Comparison of ENCODE assay signal across 19 mouse cellular contexts in genomic region chr2:68325306-68325705, GRCm38 (mm10).
A peak's percentile ranks its signal among the peaks of the same experiment; 100 is the strongest.
DNase-seq lines count a peak whose midpoint lies in the region; ATAC-seq and TF ChIP-seq lines count a peak whose summit lies in the region.
"Had no signal": no experiment of that assay in that cellular context is flagged by ENCODE, and none has a peak within 500 bp of the region (broad histone marks: within the 10 kb centered on the region; RNA-seq: fewer than 3 reads in every experiment).

No protein-coding gene starts in this region.

- no peak overlapping the region for H3K9ac ChIP-seq in midbrain, postnatal 0 days (replicated peaks; ENCODE audit: low read length, poor library complexity, severe bottlenecking)
- H3K9ac ChIP-seq in intestine, embryonic 16.5 days (ENCODE audit: low read depth, low read length) = no peak overlapping the region
- H3K9ac ChIP-seq: forebrain, embryonic 15.5 days had no signal

- H3K27me3 ChIP-seq in midbrain, postnatal 0 days (ENCODE audit: insufficient read depth, low read length) = no peaks in the 10 kb centered on the region
- H3K27me3 ChIP-seq in midbrain, embryonic 10.5 days (ENCODE audit: low read depth, poor library complexity, severe bottlenecking) = no peaks in the 10 kb centered on the region
- no peaks in the 10 kb centered on the region for H3K27me3 ChIP-seq in forebrain, embryonic 10.5 days (ENCODE audit: poor library complexity, severe bottlenecking)
- H3K27me3 ChIP-seq in intestine, embryonic 16.5 days (replicated peaks; ENCODE audit: control insufficient read depth, insufficient read depth, low read length) = no peaks in the 10 kb centered on the region
- H3K27me3 ChIP-seq: forebrain, embryonic 15.5 days; Patski had no signal

- 0 out of 2 replicates have a peak, but pooled peaks cover 7% of the 10 kb centered on the region for H3K4me1 ChIP-seq in midbrain, postnatal 0 days (ENCODE audit: insufficient read depth, low read length)
- peaks cover 13% of the 10 kb centered on the region for H3K4me1 ChIP-seq in midbrain, embryonic 10.5 days
- peaks cover 17% of the 10 kb centered on the region for H3K4me1 ChIP-seq in forebrain, embryonic 10.5 days
- no peaks in the 10 kb centered on the region for H3K4me1 ChIP-seq in intestine, embryonic 16.5 days (ENCODE audit: control insufficient read depth, insufficient read depth, low read length)

- no peak overlapping the region for H3K27ac ChIP-seq in midbrain, postnatal 0 days (ENCODE audit: low read depth, low read length)
- no peak overlapping the region for H3K27ac ChIP-seq in midbrain, embryonic 10.5 days (replicated peaks)
- H3K27ac ChIP-seq in forebrain, embryonic 10.5 days = no peak overlapping the region
- H3K27ac ChIP-seq in intestine, embryonic 16.5 days (ENCODE audit: low read length) = no peak overlapping the region
- H3K27ac ChIP-seq: embryonic facial prominence, embryonic 10.5 days; forebrain, embryonic 15.5 days; hindbrain, embryonic 10.5 days had no signal

- WGBS in midbrain, postnatal 0 days = 80% methylated on average over 5 of the region's 5 CpGs
- 80% methylated on average over 5 of the region's 5 CpGs for WGBS in midbrain, embryonic 10.5 days
- WGBS in forebrain, embryonic 10.5 days = 81% methylated on average over 5 of the region's 5 CpGs
- WGBS in intestine, embryonic 16.5 days = 75% methylated on average over 5 of the region's 5 CpGs

- ATAC-seq in cerebellum, adult (ENCODE audit: insufficient number of reproducible peaks, low FRiP score, low TSS enrichment) = peak; percentile 83
- ATAC-seq in midbrain, postnatal 0 days (ENCODE audit: low FRiP score) = no peak
- no peak for ATAC-seq in intestine, embryonic 16.5 days
- ATAC-seq: forebrain, embryonic 15.5 days; midbrain, embryonic 16.5 days; Patski had no signal

- TF ChIP-seq CTCF in midbrain, postnatal 0 days (IDR thresholded peaks at IDR 0.05) = no peak

- no peaks in the 10 kb centered on the region for H3K36me3 ChIP-seq in midbrain, postnatal 0 days (ENCODE audit: insufficient read depth, low read length)
- no peaks in the 10 kb centered on the region; the same call in 1 of the 2 replicates for H3K36me3 ChIP-seq in midbrain, embryonic 10.5 days
- H3K36me3 ChIP-seq in forebrain, embryonic 10.5 days (replicated peaks) = peaks cover 4% of the 10 kb centered on the region; the same call in 1 of the 2 replicates
- H3K36me3 ChIP-seq in intestine, embryonic 16.5 days (ENCODE audit: control insufficient read depth, insufficient read depth, low read length) = no peaks in the 10 kb centered on the region
- H3K36me3 ChIP-seq: embryonic facial prominence, embryonic 10.5 days; forebrain, embryonic 15.5 days had no signal

- H3K9me3 ChIP-seq in midbrain, postnatal 0 days (ENCODE audit: low read length) = no peaks in the 10 kb centered on the region
- no peaks in the 10 kb centered on the region for H3K9me3 ChIP-seq in midbrain, embryonic 10.5 days (replicated peaks)
- no peaks in the 10 kb centered on the region for H3K9me3 ChIP-seq in forebrain, embryonic 10.5 days
- no peaks in the 10 kb centered on the region for H3K9me3 ChIP-seq in intestine, embryonic 16.5 days (ENCODE audit: control insufficient read depth, low read length)
- H3K9me3 ChIP-seq: embryonic facial prominence, embryonic 10.5 days; forebrain, embryonic 15.5 days; hindbrain, embryonic 10.5 days had no signal

- DNase-seq in cerebellum, postnatal 14 days = no peak
- DNase-seq in midbrain, postnatal 0 days (ENCODE audit: low spot score) = peak; percentile 31
- no peak for DNase-seq in midbrain, embryonic 10.5 days (ENCODE audit: low spot score)
- peak; percentile 29 to 32 for DNase-seq in cerebellum, postnatal 36 days
- no peak for DNase-seq in forebrain, embryonic 10.5 days (ENCODE audit: extremely low spot score, low spot score)
- no peak for DNase-seq in kidney, adult 8-10 months
- DNase-seq: adrenal gland, postnatal 10 days; kidney, adult 9 months; kidney, postnatal 25 days; left cerebral cortex, postnatal 4 days; lung, adult 18-20 months; thymus, postnatal 14 days had no signal

- H3K4me2 ChIP-seq in midbrain, postnatal 0 days (ENCODE audit: low read depth, low read length, poor library complexity, severe bottlenecking) = no peak overlapping the region
- H3K4me2 ChIP-seq in intestine, embryonic 16.5 days (ENCODE audit: low read depth, low read length) = no peak overlapping the region
- H3K4me2 ChIP-seq: forebrain, embryonic 15.5 days had no signal

- no peak overlapping the region for H3K4me3 ChIP-seq in midbrain, postnatal 0 days (ENCODE audit: low read depth, low read length)
- no peak overlapping the region for H3K4me3 ChIP-seq in midbrain, embryonic 10.5 days
- no peak overlapping the region for H3K4me3 ChIP-seq in forebrain, embryonic 10.5 days
- no peak overlapping the region for H3K4me3 ChIP-seq in intestine, embryonic 16.5 days (ENCODE audit: low read length)
- H3K4me3 ChIP-seq: embryonic facial prominence, embryonic 10.5 days; forebrain, embryonic 15.5 days; hindbrain, embryonic 10.5 days had no signal

Comparison
In these comparisons a context has a peak if more than half of its experiments do, and no peak if none do; other contexts are left out.
1. DNase-seq: peak in midbrain, postnatal 0 days (single experiment) and cerebellum, postnatal 36 days (2 of 2); none in cerebellum, postnatal 14 days (0 of 2), midbrain, embryonic 10.5 days (single experiment), forebrain, embryonic 10.5 days (single experiment) and kidney, adult 8-10 months (0 of 2).